Mouse (Mus musculus) Patski (cell line): ENCODE data around the gene Jmjd8. TPM values are rescaled to one million over a fixed set of nuclear protein-coding genes. Genes with fewer than 3 reads are reported as not detected.
"Not testable (repeated sequence)": the region's sequence is repeated elsewhere in the genome, so short reads cannot be mapped to it uniquely, and the experiment has no call there.

Source experiments
- ATAC-seq: fragments of 100-300 bp; one replicate; pipeline ENCODE4 v1.8.0; 2021
- CTCF ChIA-PET: fragments of 350-600 bp; sonication (Branson Sonifier 250); formaldehyde crosslinking; loops from one replicate; lab custom pipeline; 2022; ENCODE audit warnings: inconsistent platforms; lab: Charles Lee
- POLR2A ChIA-PET: fragments of 350-600 bp; sonication (Branson Sonifier 250); formaldehyde crosslinking; loops from one replicate; lab custom pipeline; 2022; ENCODE audit warnings: antibody characterized with exemption, inconsistent platforms; lab: Charles Lee
- DNase-seq: peaks from one replicate; pipeline ENCODE4 v3.0.0-alpha.2; 2011; ENCODE audit warnings: low read depth, low spot score
- H3K27me3 ChIP-seq: fragments of 371-371 bp; one replicate; pipeline ENCODE4 v1.5.1; 2021
- CTCF ChIP-seq: fragments of 100-300 bp; IDR thresholded peaks from one replicate; pipeline ENCODE4 v1.5.1; 2021
- in situ Hi-C: fragments of 300-500 bp; cut with MboI; formaldehyde crosslinking; loops from 3 replicates; pipeline ENCODE4 v1.11.1; 2018; ENCODE audit warnings: low pct_unique_long_range_greater_than_20kb, mixed read lengths
- polyA plus RNA-seq: library from polyadenylated mRNA; unstranded; gene quantifications from one replicate; pipeline ENCODE4 v1.2.3, GENCODE M21; 2021

Jmjd8 gene
- polyA plus RNA-seq, 1 experiment from 2014 or later = 22.9 TPM

GRCm38 (mm10) chr17:25869498-25869897 lies 40.8 kb downstream of the Jmjd8 start:
- no peaks in the 10 kb centered on the region for H3K27me3 ChIP-seq
- ATAC-seq = no peak
- in situ Hi-C loops = no loop called here
- no peak for DNase-seq
- no peak for TF ChIP-seq CTCF
- ChIA-PET POLR2A (interaction anchor here (0.8 kb wide), 1 partner anchor 37 kb away, joined by 3 read pairs; no protein-coding TSS in a partner anchor), CTCF (interaction anchor here (1.3 to 1.4 kb wide), 2 partner anchors 10 to 22 kb away, joined by 3 to 4 read pairs; no protein-coding TSS in a partner anchor)

GRCm38 (mm10) chr17:25869954-25870353 lies 41.3 kb downstream of the Jmjd8 start:
- no peak for DNase-seq
- ATAC-seq = no peak
- POLR2A ChIA-PET = no interaction called here
- in situ Hi-C loops = no loop called here
- TF ChIP-seq CTCF = no peak
- H3K27me3 ChIP-seq = no peaks in the 10 kb centered on the region
- CTCF ChIA-PET = interaction anchor here (1.3 kb wide), 1 partner anchor 22 kb away, joined by 3 read pairs; no protein-coding TSS in a partner anchor

DNA sequence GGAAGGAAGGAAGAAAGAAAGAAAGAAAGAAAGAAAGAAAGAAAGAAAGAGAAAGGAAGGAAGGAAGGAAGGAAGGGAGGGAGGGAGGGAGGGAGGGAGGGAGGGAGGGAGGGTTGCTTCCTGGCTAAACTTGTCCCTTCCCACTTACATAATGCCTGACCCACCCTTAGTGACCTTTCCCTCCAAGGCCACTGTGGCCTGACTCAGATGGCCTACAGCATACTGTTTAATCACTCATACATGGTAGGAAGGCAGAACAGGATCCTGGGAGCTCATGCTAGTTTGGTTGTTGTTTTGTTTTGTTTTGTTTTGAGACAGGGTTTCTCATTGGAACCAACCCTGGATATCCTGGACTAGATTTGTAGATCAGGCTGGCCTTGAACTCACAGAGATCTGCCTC lies 42.9 kb downstream of the Jmjd8 start:
- ATAC-seq, DNase-seq, in situ Hi-C loops, H3K27me3 ChIP-seq, POLR2A ChIA-PET: not testable (repeated sequence)
- CTCF ChIA-PET = interaction anchor here (0.7 kb wide), 1 partner anchor 10 kb away, joined by 3 read pairs; the partner anchor contains the start of gene Wdr90

- ATAC-seq = no peak
- CTCF ChIA-PET = no interaction called here
- no peak for TF ChIP-seq CTCF
- in situ Hi-C loops = no loop called here
- no peak for DNase-seq
- POLR2A ChIA-PET = no interaction called here
- no peaks in the 10 kb centered on the region for H3K27me3 ChIP-seq
These were observed 44.0 kb downstream of the Jmjd8 start for GRCm38 (mm10) chr17:25872676-25873075.

DNA sequence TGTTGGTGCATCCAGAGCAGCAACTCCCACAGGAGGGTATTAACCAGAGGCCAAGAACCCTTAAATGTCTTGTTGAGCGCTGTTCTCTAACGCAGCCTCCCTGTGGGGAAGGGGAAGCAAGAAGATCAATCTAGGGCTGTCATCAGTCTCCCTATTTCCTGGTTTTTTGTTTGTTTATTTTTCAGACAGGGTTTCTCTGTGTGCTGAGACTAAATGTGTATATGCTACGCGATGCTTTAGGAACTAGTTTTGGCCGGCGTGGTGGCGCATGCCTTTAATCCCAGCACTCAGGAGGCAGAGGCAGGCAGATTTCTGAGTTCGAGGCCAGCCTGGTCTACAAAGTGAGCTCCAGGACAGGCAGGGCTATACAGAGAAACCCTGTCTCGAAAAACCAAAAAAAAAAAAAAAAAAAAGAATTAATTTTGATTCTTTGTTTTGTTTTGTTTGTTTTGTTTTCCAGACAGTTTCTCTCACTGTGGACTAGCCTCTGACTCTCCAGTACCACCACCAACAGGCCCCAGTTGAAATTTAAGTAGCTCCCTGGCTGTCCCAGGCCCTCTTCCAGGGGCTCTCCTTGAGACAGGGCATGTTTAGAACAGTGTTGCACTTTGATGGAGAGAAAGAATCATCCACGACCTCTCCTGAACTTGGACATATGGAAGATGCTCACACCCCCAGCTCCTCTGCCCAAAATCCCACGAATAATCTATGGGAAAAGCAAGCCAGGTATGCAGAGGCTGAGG lies 44.9 kb downstream of the Jmjd8 start:
- TF ChIP-seq CTCF = no peak
- in situ Hi-C loops = no loop called here
- DNase-seq = no peak
- ChIA-PET POLR2A (interaction anchor here (0.8 to 1.7 kb wide), 3 partner anchors 9 to 44 kb away, joined by 3 to 4 read pairs (median 3); no protein-coding TSS in a partner anchor), CTCF (no interaction called here)
- no peaks in the 10 kb centered on the region for H3K27me3 ChIP-seq
- no peak for ATAC-seq

GRCm38 (mm10) chr17:25874148-25874720 lies 45.6 kb downstream of the Jmjd8 start:
- CTCF ChIA-PET = no interaction called here
- H3K27me3 ChIP-seq = no peaks in the 10 kb centered on the region
- in situ Hi-C loops = no loop called here
- DNase-seq (no peak), ATAC-seq (no peak)
- POLR2A ChIA-PET = interaction anchor here (0.8 to 1.7 kb wide), 4 partner anchors 10 to 46 kb away, joined by 3 to 4 read pairs (median 3); partner anchors contain the start of gene Jmjd8
- TF ChIP-seq CTCF = no peak

- CTCF ChIA-PET = interaction anchor here (1.1 kb wide), 1 partner anchor 12 kb away, joined by 4 read pairs; no protein-coding TSS in a partner anchor
- DNase-seq (no peak), ATAC-seq (no peak)
- POLR2A ChIA-PET = interaction anchor here (0.8 to 1.7 kb wide), 6 partner anchors 10 to 46 kb away, joined by 3 to 4 read pairs (median 4); partner anchors contain the start of genes Jmjd8 and Wdr90
- H3K27me3 ChIP-seq = no peaks in the 10 kb centered on the region
- TF ChIP-seq CTCF = no peak
- in situ Hi-C loops = no loop called here
These were observed 46.1 kb downstream of the Jmjd8 start, which contains the start of gene Mettl26 for GRCm38 (mm10) chr17:25874721-25875170. Mettl26 (plus strand) TSS chr17:25875074.

DNA sequence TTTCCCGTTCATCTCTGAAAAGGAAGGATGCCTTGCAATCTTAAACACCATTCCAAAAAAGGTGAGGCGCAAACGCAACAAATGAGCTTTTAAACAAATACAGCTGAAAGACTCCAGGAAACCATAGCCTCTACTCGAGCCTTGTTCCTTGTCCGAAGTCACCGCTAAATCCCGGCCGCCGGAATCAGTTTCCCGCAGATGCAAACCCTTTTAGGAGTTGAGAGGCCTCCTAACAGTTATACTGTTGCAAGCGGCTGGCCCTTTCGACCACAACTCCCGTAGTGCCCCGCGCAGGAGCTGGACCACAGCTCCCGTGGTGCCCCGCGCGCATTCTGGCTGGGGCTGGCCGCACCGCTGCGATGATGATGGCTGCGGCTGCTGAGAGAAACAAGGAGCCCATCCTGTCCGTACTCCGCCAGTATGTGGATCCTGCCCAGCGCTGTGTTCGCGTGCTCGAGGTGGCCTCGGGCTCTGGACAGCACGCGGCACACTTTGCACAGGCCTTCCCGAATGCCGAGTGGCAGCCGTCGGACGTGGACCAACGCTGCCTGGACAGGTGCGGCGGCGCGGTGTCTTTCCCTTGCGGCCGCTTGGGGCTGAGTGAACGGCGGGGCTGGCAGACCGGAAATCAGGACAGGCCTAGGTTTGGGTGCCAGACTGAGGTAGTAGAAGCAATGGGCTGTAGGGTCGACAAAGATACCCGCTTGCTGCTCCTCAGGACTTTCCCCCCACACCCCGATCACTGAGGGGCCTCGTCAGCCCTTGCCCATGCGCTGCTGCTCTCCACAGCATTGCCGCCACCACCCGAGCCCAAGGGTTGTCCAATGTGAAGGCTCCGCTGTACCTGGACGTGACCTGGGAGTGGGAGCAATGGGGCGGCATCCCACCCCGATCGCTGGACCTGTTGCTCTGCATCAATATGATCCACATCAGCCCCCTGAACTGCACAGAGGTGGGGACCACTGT lies 46.8 kb downstream of the Jmjd8 start:
- peak; percentile 78 for ATAC-seq
- in situ Hi-C loops = no loop called here
- ChIA-PET CTCF (interaction anchor here (1.1 kb wide), 1 partner anchor 13 kb away, joined by 4 read pairs; no protein-coding TSS in a partner anchor), POLR2A (interaction anchor here (0.9 to 1.7 kb wide), 5 partner anchors 13 to 47 kb away, joined by 3 to 5 read pairs (median 4); partner anchors contain the start of genes Jmjd8 and Wdr90)
- TF ChIP-seq CTCF = no peak
- DNase-seq = no peak
- no peaks in the 10 kb centered on the region for H3K27me3 ChIP-seq

- TF ChIP-seq CTCF = no peak
- POLR2A ChIA-PET = interaction anchor here (1.4 to 1.5 kb wide), 2 partner anchors 8 to 14 kb away, joined by 4 to 8 read pairs; partner anchors contain the start of gene Mcrip2
- in situ Hi-C loops = no loop called here
- no peak for DNase-seq
- CTCF ChIA-PET = no interaction called here
- ATAC-seq = no peak
- no peaks in the 10 kb centered on the region for H3K27me3 ChIP-seq
These were observed 47.8 kb downstream of the Jmjd8 start for GRCm38 (mm10) chr17:25876347-25876915.
